Mouse (Mus musculus): ENCODE results near the gene AL607142.1.

Gene AL607142.1

DNA sequence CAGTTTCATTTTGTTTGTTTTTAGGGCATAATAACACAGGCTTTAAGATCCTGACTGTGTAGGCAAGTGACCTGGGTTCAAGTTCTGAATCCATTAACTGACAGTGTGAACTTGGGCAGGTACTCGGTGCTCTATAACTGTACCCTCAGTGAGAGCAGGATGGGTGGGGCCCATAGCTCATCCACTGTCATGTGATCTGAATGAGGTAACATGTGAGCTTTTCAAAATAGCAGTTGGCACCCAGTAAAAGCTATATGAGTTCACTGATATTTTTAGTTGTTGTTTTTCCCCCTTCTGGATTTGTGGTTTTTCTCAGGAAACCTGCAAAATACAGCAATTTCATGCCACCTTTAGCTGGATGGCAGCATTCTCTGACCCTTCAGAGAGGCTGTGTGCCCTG, 51.5 kb downstream of the AL607142.1 start:
- TF ChIP-seq CTCF (conservative IDR thresholded peaks at IDR 0.05; ENCODE audit: low read length) (no peak), NANOG (IDR thresholded peaks at IDR 0.05; ENCODE audit: borderline replicate concordance, low read length) (no peak), POU5F1 (IDR thresholded peaks at IDR 0.05; ENCODE audit: borderline replicate concordance, low read length) (no peak)

GRCm38 (mm10) chr4:120120276-120120675, 55.5 kb downstream of the AL607142.1 start:
- no peak overlapping the region for H3K4me3 ChIP-seq (replicated peaks; ENCODE audit: low read length)
- TF ChIP-seq NANOG (IDR thresholded peaks at IDR 0.05; ENCODE audit: borderline replicate concordance, low read length) (no peak), CTCF (conservative IDR thresholded peaks at IDR 0.05; ENCODE audit: low read length) (peak; percentile 74), POU5F1 (IDR thresholded peaks at IDR 0.05; ENCODE audit: borderline replicate concordance, low read length) (no peak)
- no peaks in the 10 kb centered on the region for H3K9me3 ChIP-seq (ENCODE audit: low read length)
- H3K4me1 ChIP-seq (replicated peaks; ENCODE audit: low read depth, low read length): no peaks in the 10 kb centered on the region
- no peaks in the 10 kb centered on the region for H3K36me3 ChIP-seq (ENCODE audit: insufficient read depth, low read length)
- H3K27me3 ChIP-seq (ENCODE audit: insufficient read depth, low read length): peaks cover 25% of the 10 kb centered on the region

More for the DNA sequence above, 51.5 kb downstream of the AL607142.1 start:
- peaks cover 6% of the 10 kb centered on the region for H3K9me3 ChIP-seq (ENCODE audit: low read length)
- H3K4me3 ChIP-seq (replicated peaks; ENCODE audit: low read length): no peak overlapping the region
- no peaks in the 10 kb centered on the region for H3K36me3 ChIP-seq (ENCODE audit: insufficient read depth, low read length)
- H3K27me3 ChIP-seq (ENCODE audit: insufficient read depth, low read length): 0 out of 2 replicates have a peak, but pooled peaks cover 5% of the 10 kb centered on the region
- H3K4me1 ChIP-seq (replicated peaks; ENCODE audit: low read depth, low read length): no peaks in the 10 kb centered on the region

GRCm38 (mm10) chr4:120124656-120125055, 59.9 kb downstream of the AL607142.1 start:
- TF ChIP-seq NANOG (IDR thresholded peaks at IDR 0.05; ENCODE audit: borderline replicate concordance, low read length): no peak
- Histone ChIP-seq H3K9me3 (ENCODE audit: low read length) (no peaks in the 10 kb centered on the region), H3K4me1 (replicated peaks; ENCODE audit: low read depth, low read length) (no peaks in the 10 kb centered on the region), H3K27me3 (ENCODE audit: insufficient read depth, low read length) (peaks cover 23% of the 10 kb centered on the region), H3K36me3 (ENCODE audit: insufficient read depth, low read length) (no peaks in the 10 kb centered on the region), H3K4me3 (replicated peaks; ENCODE audit: low read length) (no peak overlapping the region)

GRCm38 (mm10) chr4:120126047-120126446, 61.3 kb downstream of the AL607142.1 start:
- TF ChIP-seq CTCF (conservative IDR thresholded peaks at IDR 0.05; ENCODE audit: low read length) (no peak), POU5F1 (IDR thresholded peaks at IDR 0.05; ENCODE audit: borderline replicate concordance, low read length) (no peak), NANOG (IDR thresholded peaks at IDR 0.05; ENCODE audit: borderline replicate concordance, low read length) (no peak)

DNA sequence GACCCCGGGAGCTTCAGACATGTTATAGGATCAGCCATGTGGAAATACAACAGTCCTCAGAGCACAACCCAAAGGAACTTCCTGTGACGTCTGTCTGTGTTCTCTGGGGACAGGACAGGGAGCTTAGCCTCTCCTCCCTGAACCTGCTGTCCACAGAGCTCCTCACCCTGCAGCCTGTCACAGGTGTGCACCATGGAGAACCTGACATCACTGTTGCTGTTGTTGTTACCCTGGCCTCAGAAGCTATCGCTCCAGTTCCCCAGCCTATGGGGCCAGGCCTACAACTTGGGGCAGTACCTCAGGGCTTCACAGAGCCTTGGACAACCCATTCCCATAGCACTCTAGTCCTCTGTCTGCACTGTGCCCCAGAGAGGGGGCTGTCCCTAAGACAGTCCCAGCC, 62.5 kb downstream of the AL607142.1 start:
- Histone ChIP-seq H3K4me1 (replicated peaks; ENCODE audit: low read depth, low read length) (peaks cover 7% of the 10 kb centered on the region), H3K9me3 (ENCODE audit: low read length) (no peaks in the 10 kb centered on the region), H3K27me3 (ENCODE audit: insufficient read depth, low read length) (peaks cover 24% of the 10 kb centered on the region), H3K36me3 (ENCODE audit: insufficient read depth, low read length) (no peaks in the 10 kb centered on the region), H3K4me3 (replicated peaks; ENCODE audit: low read length) (no peak overlapping the region)
- no peak for TF ChIP-seq CTCF (conservative IDR thresholded peaks at IDR 0.05; ENCODE audit: low read length)
- no peak for TF ChIP-seq NANOG (IDR thresholded peaks at IDR 0.05; ENCODE audit: borderline replicate concordance, low read length)
- no peak for TF ChIP-seq POU5F1 (IDR thresholded peaks at IDR 0.05; ENCODE audit: borderline replicate concordance, low read length)

More at GRCm38 (mm10) chr4:120126047-120126446, 61.3 kb downstream of the AL607142.1 start:
- Histone ChIP-seq H3K4me1 (replicated peaks; ENCODE audit: low read depth, low read length) (no peaks in the 10 kb centered on the region), H3K9me3 (ENCODE audit: low read length) (no peaks in the 10 kb centered on the region), H3K36me3 (ENCODE audit: insufficient read depth, low read length) (no peaks in the 10 kb centered on the region), H3K4me3 (replicated peaks; ENCODE audit: low read length) (no peak overlapping the region), H3K27me3 (ENCODE audit: insufficient read depth, low read length) (peaks cover 23% of the 10 kb centered on the region)

GRCm38 (mm10) chr4:120128033-120128432, 63.2 kb downstream of the AL607142.1 start:
- Histone ChIP-seq H3K4me3 (replicated peaks; ENCODE audit: low read length) (no peak overlapping the region), H3K27me3 (ENCODE audit: insufficient read depth, low read length) (peaks cover 24% of the 10 kb centered on the region), H3K36me3 (ENCODE audit: insufficient read depth, low read length) (no peaks in the 10 kb centered on the region), H3K9me3 (ENCODE audit: low read length) (no peaks in the 10 kb centered on the region), H3K4me1 (replicated peaks; ENCODE audit: low read depth, low read length) (peaks cover 10% of the 10 kb centered on the region)
- TF ChIP-seq NANOG (IDR thresholded peaks at IDR 0.05; ENCODE audit: borderline replicate concordance, low read length) (no peak), POU5F1 (IDR thresholded peaks at IDR 0.05; ENCODE audit: borderline replicate concordance, low read length) (no peak), CTCF (conservative IDR thresholded peaks at IDR 0.05; ENCODE audit: low read length) (no peak)

DNA sequence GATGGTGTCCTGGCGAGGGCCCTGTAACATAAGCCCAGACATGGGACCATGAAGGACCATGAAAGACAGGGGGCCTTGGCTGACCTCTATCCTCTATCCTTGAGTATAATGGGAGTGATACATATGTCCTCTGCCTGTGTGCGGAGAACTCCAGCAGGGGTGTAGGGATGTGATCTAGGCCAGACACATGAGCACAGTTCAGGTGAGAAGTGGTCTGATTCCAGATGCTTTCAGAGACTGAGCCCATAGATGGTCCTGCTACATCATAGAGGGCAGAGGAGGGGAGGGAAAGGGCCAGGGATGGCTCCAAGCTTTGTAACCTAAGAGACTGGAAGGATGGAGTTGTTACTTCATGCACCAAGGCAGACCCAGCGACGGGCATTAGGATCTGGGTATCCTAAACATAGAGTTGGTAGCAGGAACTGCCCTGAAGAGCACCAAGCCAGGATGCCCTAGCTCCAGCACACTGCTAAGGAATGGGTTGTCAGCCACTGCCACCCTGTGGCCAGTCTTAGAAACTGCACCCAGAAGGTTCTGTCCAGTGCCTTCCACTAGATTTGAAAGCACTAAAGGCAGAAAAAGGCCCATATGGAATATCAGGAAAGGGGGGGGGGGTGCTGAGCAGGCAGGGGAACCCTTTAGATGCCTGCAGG, 64.6 kb downstream of the AL607142.1 start:
- H3K36me3 ChIP-seq (ENCODE audit: insufficient read depth, low read length): no peaks in the 10 kb centered on the region
- H3K4me3 ChIP-seq (replicated peaks; ENCODE audit: low read length): no peak overlapping the region
- H3K4me1 ChIP-seq (replicated peaks; ENCODE audit: low read depth, low read length): peaks cover 19% of the 10 kb centered on the region
- H3K9me3 ChIP-seq (ENCODE audit: low read length): no peaks in the 10 kb centered on the region
- peaks cover 22% of the 10 kb centered on the region for H3K27me3 ChIP-seq (ENCODE audit: insufficient read depth, low read length)
- TF ChIP-seq NANOG (IDR thresholded peaks at IDR 0.05; ENCODE audit: borderline replicate concordance, low read length) (no peak), POU5F1 (IDR thresholded peaks at IDR 0.05; ENCODE audit: borderline replicate concordance, low read length) (no peak), CTCF (conservative IDR thresholded peaks at IDR 0.05; ENCODE audit: low read length) (peak; percentile 76)

DNA sequence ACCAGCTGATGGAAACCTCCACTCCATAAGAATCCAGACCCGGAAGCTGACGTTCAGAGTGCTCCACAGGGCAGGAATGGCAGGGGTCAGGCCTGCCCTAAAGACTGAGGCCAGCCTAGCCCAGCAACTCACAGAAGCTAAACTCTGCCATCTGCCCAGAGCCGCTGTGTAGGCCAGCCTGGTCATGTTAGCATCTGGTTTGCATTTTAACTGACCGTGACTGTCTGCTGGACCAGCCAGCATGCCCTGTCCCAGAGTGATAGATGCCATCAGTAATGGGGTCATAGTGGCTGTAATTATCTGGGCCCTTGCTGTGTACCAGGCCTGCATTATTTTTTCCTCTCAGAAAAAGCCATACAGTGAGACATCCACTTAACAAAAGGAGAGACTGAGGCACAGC, 66.1 kb downstream of the AL607142.1 start:
- TF ChIP-seq CTCF (conservative IDR thresholded peaks at IDR 0.05; ENCODE audit: low read length) (no peak), NANOG (IDR thresholded peaks at IDR 0.05; ENCODE audit: borderline replicate concordance, low read length) (no peak), POU5F1 (IDR thresholded peaks at IDR 0.05; ENCODE audit: borderline replicate concordance, low read length) (no peak)
- H3K27me3 ChIP-seq (ENCODE audit: insufficient read depth, low read length): peaks cover 18% of the 10 kb centered on the region
- peaks cover 19% of the 10 kb centered on the region for H3K4me1 ChIP-seq (replicated peaks; ENCODE audit: low read depth, low read length)
- H3K36me3 ChIP-seq (ENCODE audit: insufficient read depth, low read length): no peaks in the 10 kb centered on the region
- no peaks in the 10 kb centered on the region for H3K9me3 ChIP-seq (ENCODE audit: low read length)
- H3K4me3 ChIP-seq (replicated peaks; ENCODE audit: low read length): no peak overlapping the region
